Mouse (Mus musculus) spleen, adult 2 months (tissue): ENCODE results near the gene Clcn6. TPM values are rescaled to one million over a fixed set of nuclear protein-coding genes. Genes with fewer than 3 reads are reported as not detected.

Experiments
- DNase-seq, 2 experiments: peaks; one replicate each; pipeline versions ENCODE4 v3.0.0 to v3.0.0-alpha.2; 2012 to 2021; ENCODE audit warnings: low spot score in 2 of 2, low read depth in 1 of 2
- H3K27ac ChIP-seq: fragments of 200-500 bp; 2 replicates; pipeline ENCODE4 v1.5.1; 2012; ENCODE audit warnings: low read length, inconsistent platforms; ENCODE audit not compliant: insufficient read depth
- H3K27me3 ChIP-seq: fragments of 200-500 bp; 2 replicates; pipeline ENCODE4 v1.6.1; 2012; ENCODE audit warnings: mild to moderate bottlenecking, moderate library complexity, low read length, inconsistent platforms; ENCODE audit not compliant: control insufficient read depth, insufficient read depth
- H3K36me3 ChIP-seq: fragments of 200-500 bp; 2 replicates; pipeline ENCODE4 v1.6.1; 2012; ENCODE audit warnings: mild to moderate bottlenecking, low read length, inconsistent platforms; ENCODE audit not compliant: control insufficient read depth, insufficient read depth
- H3K4me1 ChIP-seq: fragments of 200-500 bp; 2 replicates; pipeline ENCODE4 v1.6.1; 2011; ENCODE audit warnings: inconsistent platforms; ENCODE audit not compliant: control insufficient read depth, insufficient read depth, insufficient read length
- H3K4me3 ChIP-seq: fragments of 200-500 bp; 2 replicates; pipeline ENCODE4 v1.5.1; 2011; ENCODE audit warnings: mild to moderate bottlenecking, inconsistent platforms; ENCODE audit not compliant: insufficient read depth, insufficient read length; ENCODE audit errors: extremely low read depth
- CTCF ChIP-seq: fragments of 200-500 bp; IDR thresholded peaks from 2 replicates; pipeline ENCODE4 v1.5.1; 2011; ENCODE audit warnings: mild to moderate bottlenecking, inconsistent platforms; ENCODE audit not compliant: insufficient read depth, insufficient read length, insufficient replicate concordance; ENCODE audit errors: extremely low read depth
- POLR2A ChIP-seq: fragments of 200-500 bp; IDR thresholded peaks from 2 replicates; pipeline ENCODE4 v1.6.1; 2011; ENCODE audit warnings: low read depth, low read length, inconsistent platforms
- WGBS: fragments of 180-500 bp; shearing (Covaris S2); methylation state at CpG from one replicate; pipeline ENCODE4 v1.1.7; 2018; 5-methylcytosine and 5-hydroxymethylcytosine counted together
- polyA plus RNA-seq: library from polyadenylated mRNA; depleted of rRNA; stranded (reverse); fragments of >200 nt; gene quantifications from 2 replicates; pipeline ENCODE4 v1.2.3, GENCODE M21; 2012

The Clcn6 gene
- polyA plus RNA-seq, 1 experiment, result 12.1 TPM

- no peak for DNase-seq
- Histone ChIP-seq H3K36me3 (peaks cover 52% of the 10 kb centered on the region), H3K27me3 (no peaks in the 10 kb centered on the region), H3K27ac (no peak overlapping the region), H3K4me3 (no peak overlapping the region), H3K4me1 (no peaks in the 10 kb centered on the region)
- WGBS, result 93% methylated on average over 4 of the region's 4 CpGs
- TF ChIP-seq CTCF (peak; percentile 29; the same call in 1 of the 2 replicates), POLR2A (no peak)
Observed at GRCm38 (mm10) chr4:148008412-148008811, 30.2 kb downstream of the Clcn6 start.

GRCm38 (mm10) chr4:148004361-148004760, 34.3 kb downstream of the Clcn6 start:
- WGBS, result 93% methylated on average over 7 of the region's 7 CpGs
- no peak overlapping the region for H3K27ac ChIP-seq
- no peak for DNase-seq
- no peak overlapping the region for H3K4me3 ChIP-seq
- H3K36me3 ChIP-seq, result peaks cover 21% of the 10 kb centered on the region
- TF ChIP-seq POLR2A, result no peak
- TF ChIP-seq CTCF, result no peak
- H3K4me1 ChIP-seq, result no peaks in the 10 kb centered on the region
- H3K27me3 ChIP-seq, result no peaks in the 10 kb centered on the region

GRCm38 (mm10) chr4:148001866-148002265, 36.8 kb downstream of the Clcn6 start:
- 47% methylated on average over 8 of the region's 8 CpGs for WGBS
- Histone ChIP-seq H3K36me3 (peaks cover 12% of the 10 kb centered on the region), H3K27me3 (no peaks in the 10 kb centered on the region), H3K27ac (no peak overlapping the region), H3K4me3 (no peak overlapping the region), H3K4me1 (no peaks in the 10 kb centered on the region)
- no peak for TF ChIP-seq CTCF
- no peak for TF ChIP-seq POLR2A
- DNase-seq, result no peak

- H3K36me3 ChIP-seq, result peaks cover 7% of the 10 kb centered on the region
Observed at GRCm38 (mm10) chr4:148001013-148001789, 37.4 kb downstream of the Clcn6 start.

DNA sequence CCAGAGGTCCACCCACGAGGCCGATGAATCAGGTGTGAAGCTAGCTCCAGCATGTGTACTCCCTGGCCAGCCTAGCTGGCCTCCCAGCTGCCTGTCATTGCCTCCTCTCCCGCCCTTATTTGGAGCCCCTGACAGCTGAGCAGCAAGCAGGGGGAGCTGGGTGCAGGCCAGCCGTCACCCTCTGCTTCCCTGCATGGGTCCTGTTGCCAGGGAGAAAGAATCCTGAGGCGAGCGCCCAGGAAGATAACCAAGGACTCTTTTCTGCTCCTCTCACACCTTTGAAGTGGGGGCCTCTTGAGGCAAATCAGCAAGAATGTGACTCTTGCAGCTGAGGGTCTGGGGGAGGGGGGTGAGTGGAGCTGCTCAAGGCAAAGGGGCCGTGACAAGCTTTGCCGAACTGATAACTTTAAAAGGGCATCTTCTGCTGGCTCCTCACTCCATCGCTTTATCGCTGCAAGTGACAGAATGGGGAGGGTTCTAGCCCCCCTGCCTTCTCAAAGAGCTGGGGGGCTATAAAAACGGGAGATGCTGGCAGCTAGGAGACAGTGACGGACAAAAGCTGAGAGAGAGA, 38.3 kb downstream of the Clcn6 start, which contains the start of gene Nppa:
Nppa (plus strand) TSS at position 521 of the 571 bp plus-strand sequence.
- TF ChIP-seq POLR2A (no peak), CTCF (no peak)
- no peak within 1 kb of the TSS for H3K27ac ChIP-seq
- H3K4me3 ChIP-seq, result no peak within 1 kb of the TSS
- DNase-seq, result no peak
- no peaks in the 10 kb centered on the region for H3K4me1 ChIP-seq
- H3K27me3 ChIP-seq, result no peaks in the 10 kb centered on the region
- 41% methylated on average over 12 of the region's 12 CpGs for WGBS
- no peaks in the 10 kb centered on the region for H3K36me3 ChIP-seq

More at GRCm38 (mm10) chr4:148001013-148001789, 37.4 kb downstream of the Clcn6 start:
- TF ChIP-seq POLR2A, result no peak
- TF ChIP-seq CTCF, result no peak
- no peak for DNase-seq
- H3K27me3 ChIP-seq, result no peaks in the 10 kb centered on the region
- no peaks in the 10 kb centered on the region for H3K4me1 ChIP-seq
- WGBS, result 83% methylated on average over 17 of the region's 17 CpGs
- no peak overlapping the region for H3K4me3 ChIP-seq
- H3K27ac ChIP-seq, result no peak overlapping the region

- WGBS, result 88% methylated on average over 3 of the region's 3 CpGs
- Histone ChIP-seq H3K36me3 (no peaks in the 10 kb centered on the region), H3K4me1 (no peaks in the 10 kb centered on the region), H3K27me3 (no peaks in the 10 kb centered on the region), H3K4me3 (no peak overlapping the region), H3K27ac (no peak overlapping the region)
- DNase-seq, result no peak
- TF ChIP-seq POLR2A (no peak), CTCF (no peak)
Observed at GRCm38 (mm10) chr4:147995311-147995710, 43.3 kb downstream of the Clcn6 start.
